Mouse (Mus musculus) cerebellum, adult 18-20 months (tissue): ENCODE measurements at regions not wholly inside any gene's neighbourhood (a gene's known extent, or its start where the extent isn't known, plus 50 kb on each side); places are given as distances from the start of the nearest gene placed in this dataset.

Experiments
- DNase-seq, 2 experiments: peaks; one replicate each; pipeline ENCODE4 v3.0.0; 2021

GRCm38 (mm10) chr7:67462591-67462990, 89.9 kb upstream of the Mef2a start:
- DNase-seq, result no peak

GRCm38 (mm10) chr7:67461333-67462255, 88.9 kb upstream of the Mef2a start:
- no peak for DNase-seq

GRCm38 (mm10) chr7:67459810-67460209, 87.2 kb upstream of the Mef2a start:
- no peak for DNase-seq

GRCm38 (mm10) chr7:67459209-67459608, 86.6 kb upstream of the Mef2a start:
- DNase-seq, result no peak

GRCm38 (mm10) chr7:67458640-67459039, 86.0 kb upstream of the Mef2a start:
- no peak for DNase-seq

- DNase-seq, result no peak
These were observed 85.2 kb upstream of the Mef2a start for GRCm38 (mm10) chr7:67457898-67458297.

GRCm38 (mm10) chr7:67456015-67456414, 83.4 kb upstream of the Mef2a start:
- DNase-seq, result no peak

GRCm38 (mm10) chr7:67454458-67454857, 81.8 kb upstream of the Mef2a start:
- DNase-seq, result no peak

- no peak for DNase-seq
These were observed 78.6 kb upstream of the Mef2a start for GRCm38 (mm10) chr7:67451157-67451793.

GRCm38 (mm10) chr7:67446606-67447005, 73.9 kb upstream of the Mef2a start:
- no peak for DNase-seq

GRCm38 (mm10) chr7:67445203-67446041, 72.8 kb upstream of the Mef2a start:
- DNase-seq, result no peak

GRCm38 (mm10) chr7:67444523-67444942, 71.9 kb upstream of the Mef2a start:
- DNase-seq, result no peak

GRCm38 (mm10) chr7:67443666-67444065, 71.0 kb upstream of the Mef2a start:
- DNase-seq, result no peak

- peak; percentile 21 to 33 for DNase-seq
These were observed 70.4 kb upstream of the Mef2a start for GRCm38 (mm10) chr7:67443001-67443555.

GRCm38 (mm10) chr7:67442284-67442683, 69.6 kb upstream of the Mef2a start:
- no peak for DNase-seq

- DNase-seq, result no peak
These were observed 68.1 kb upstream of the Mef2a start for GRCm38 (mm10) chr7:67440806-67441205.

- DNase-seq, result no peak
These were observed 64.8 kb upstream of the Mef2a start for GRCm38 (mm10) chr7:67437216-67438006.

GRCm38 (mm10) chr7:67435643-67436339, 63.1 kb upstream of the Mef2a start:
- DNase-seq, result no peak

GRCm38 (mm10) chr7:67430987-67431386, 58.3 kb upstream of the Mef2a start:
- no peak for DNase-seq

- DNase-seq, result no peak
These were observed 57.4 kb upstream of the Mef2a start for GRCm38 (mm10) chr7:67430041-67430440.
